Mouse (Mus musculus) left cerebral cortex, postnatal 25 days (tissue): ENCODE results near the gene Dnajc4. TPM values are rescaled to one million over a fixed set of nuclear protein-coding genes. Genes with fewer than 3 reads are reported as not detected.

Source experiments
- DNase-seq, 2 experiments: peaks; one replicate each; pipeline ENCODE4 v3.0.0; 2022; ENCODE audit warnings: low spot score in 2 of 2, mixed read lengths in 1 of 2
- intact Hi-C: fragments of 180-260 bp; cut with DNase I; formaldehyde crosslinking; loops from one replicate; pipeline ENCODE4 v1.15.1; 2025
- total RNA-seq, 2 experiments: library from RNA; stranded (reverse); gene quantifications; 2 replicates each; pipeline ENCODE4 v1.2.3; 2021

The Dnajc4 gene
- total RNA-seq, 2 experiments from 2014 or later, result 20.1 to 21.0 TPM

- intact Hi-C loops, result loop anchor here (1.0 kb wide), 3 partner anchors 10 to 29 kb away; partner anchors contain the start of genes Gpr137 and Ppp1r14b
These were observed 40.2 kb downstream of the Dnajc4 start for GRCm38 (mm10) chr19:6951994-6952711.

DNA sequence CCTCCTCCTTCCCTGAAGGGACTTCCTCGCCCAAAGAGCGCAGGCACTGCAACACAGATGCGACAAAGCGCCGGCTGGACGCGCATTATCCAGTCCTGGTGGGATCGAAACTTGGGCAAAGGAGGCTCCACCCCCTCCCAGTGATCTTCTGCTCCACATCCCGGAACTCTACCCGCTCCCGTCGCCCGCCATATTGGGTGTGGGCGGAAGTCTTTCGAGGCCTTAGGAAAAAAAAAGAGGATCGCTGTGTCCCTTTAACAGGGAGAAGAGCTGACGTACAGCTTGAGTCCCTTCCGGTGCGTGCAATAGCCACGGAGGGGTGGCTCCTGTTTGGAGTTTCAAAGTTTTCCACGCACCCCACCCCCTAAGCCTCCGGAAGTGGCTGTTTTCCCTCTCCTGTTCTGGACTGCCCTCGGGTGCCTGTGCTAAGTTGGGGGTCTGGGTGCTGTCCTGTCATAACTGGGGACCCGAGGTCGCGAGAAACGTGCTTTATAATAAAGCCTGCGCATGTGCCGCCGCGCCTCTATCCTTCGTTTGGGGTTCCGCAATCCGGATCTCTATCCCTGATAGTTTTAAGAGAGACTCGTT lies 40.9 kb downstream of the Dnajc4 start:
- intact Hi-C loops, result loop anchor here (1.0 kb wide), 3 partner anchors 9 to 28 kb away; partner anchors contain the start of genes Gpr137 and Ppp1r14b
- peak; percentile 88 to 98 for DNase-seq

More at GRCm38 (mm10) chr19:6951994-6952711, 40.2 kb downstream of the Dnajc4 start:
- DNase-seq, result peak; percentile 56 to 74

GRCm38 (mm10) chr19:6950613-6951153 lies 41.7 kb downstream of the Dnajc4 start:
- peak; percentile 45 to 77 for DNase-seq
- intact Hi-C loops, result loop anchor here (1.0 kb wide), 3 partner anchors 8 to 27 kb away; partner anchors contain the start of genes Gpr137 and Ppp1r14b

- intact Hi-C loops, result no loop called here
- no peak for DNase-seq
These were observed 42.4 kb downstream of the Dnajc4 start for GRCm38 (mm10) chr19:6949951-6950350.

- intact Hi-C loops, result no loop called here
- DNase-seq, result no peak
These were observed 42.8 kb downstream of the Dnajc4 start for GRCm38 (mm10) chr19:6949532-6949931.

DNA sequence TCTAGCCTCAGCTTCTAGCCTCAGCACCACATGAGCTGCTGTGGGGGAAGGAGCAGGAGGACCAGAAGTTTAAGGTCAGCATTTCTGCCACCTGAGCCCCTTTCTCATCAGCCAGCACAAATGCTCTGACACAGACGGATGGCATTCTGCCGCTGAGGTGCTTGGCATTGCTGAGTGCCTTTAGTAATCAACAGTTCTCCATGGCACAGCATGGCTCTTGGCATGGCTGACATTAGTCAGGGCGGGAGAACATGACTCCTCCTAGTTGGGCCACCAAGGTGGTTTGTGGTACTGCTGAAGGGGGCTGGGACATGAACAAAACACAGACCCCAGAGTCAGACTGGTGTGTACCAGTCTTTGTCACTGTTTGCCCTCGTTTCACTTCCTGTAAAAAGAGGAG lies 44.2 kb downstream of the Dnajc4 start:
- no peak for DNase-seq
- intact Hi-C loops, result no loop called here

- no peak for DNase-seq
- intact Hi-C loops, result no loop called here
These were observed 44.6 kb downstream of the Dnajc4 start for GRCm38 (mm10) chr19:6947742-6948141.

GRCm38 (mm10) chr19:6943709-6944108 lies 48.7 kb downstream of the Dnajc4 start:
- DNase-seq, result no peak
- intact Hi-C loops, result loop anchor here (5.0 kb wide), 1 partner anchor 34 kb away; the partner anchor contains the start of gene Plcb3

DNA sequence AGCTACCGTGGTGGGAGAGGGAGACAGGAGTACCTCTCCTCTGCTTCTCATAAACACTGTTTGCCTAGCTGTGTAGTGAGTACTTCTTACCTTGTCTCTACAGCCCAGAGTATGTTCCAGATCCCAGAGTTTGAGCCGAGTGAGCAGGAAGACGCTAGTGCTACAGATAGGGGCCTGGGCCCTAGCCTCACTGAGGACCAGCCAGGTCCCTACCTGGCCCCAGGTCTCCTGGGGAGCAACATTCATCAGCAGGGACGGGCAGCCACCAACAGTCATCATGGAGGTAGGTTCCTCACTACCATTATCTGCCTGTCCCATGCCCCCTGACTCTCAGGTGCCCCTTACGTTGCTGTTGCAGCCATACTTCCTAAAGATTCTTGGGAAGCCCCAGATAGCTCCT lies 49.6 kb downstream of the Dnajc4 start:
- intact Hi-C loops, result loop anchor here (1.0 to 5.0 kb wide), 2 partner anchors 9 to 35 kb away; partner anchors contain the start of gene Plcb3
- no peak for DNase-seq

GRCm38 (mm10) chr19:6942249-6942691 lies 50.1 kb downstream of the Dnajc4 start, which contains the start of gene Gpr137:
Gene Gpr137 (minus strand): TSS chr19:6942480.
- intact Hi-C loops, result loop anchor here (1.0 to 5.0 kb wide), 2 partner anchors 9 to 35 kb away; partner anchors contain the start of gene Plcb3
- peak; percentile 92 to 96 for DNase-seq

GRCm38 (mm10) chr19:6941372-6942248 lies 50.8 kb downstream of the Dnajc4 start, which contains the start of gene Bad:
Gene Bad (plus strand): TSS chr19:6941861.
- intact Hi-C loops, result loop anchor here (1.0 to 5.0 kb wide), 2 partner anchors 10 to 36 kb away; partner anchors contain the start of gene Plcb3
- peak; percentile 93 to 95 for DNase-seq

GRCm38 (mm10) chr19:6940396-6941351 lies 51.7 kb downstream of the Dnajc4 start:
- no peak for DNase-seq
- intact Hi-C loops, result loop anchor here (5.0 kb wide), 1 partner anchor 37 kb away; the partner anchor contains the start of gene Plcb3

DNA sequence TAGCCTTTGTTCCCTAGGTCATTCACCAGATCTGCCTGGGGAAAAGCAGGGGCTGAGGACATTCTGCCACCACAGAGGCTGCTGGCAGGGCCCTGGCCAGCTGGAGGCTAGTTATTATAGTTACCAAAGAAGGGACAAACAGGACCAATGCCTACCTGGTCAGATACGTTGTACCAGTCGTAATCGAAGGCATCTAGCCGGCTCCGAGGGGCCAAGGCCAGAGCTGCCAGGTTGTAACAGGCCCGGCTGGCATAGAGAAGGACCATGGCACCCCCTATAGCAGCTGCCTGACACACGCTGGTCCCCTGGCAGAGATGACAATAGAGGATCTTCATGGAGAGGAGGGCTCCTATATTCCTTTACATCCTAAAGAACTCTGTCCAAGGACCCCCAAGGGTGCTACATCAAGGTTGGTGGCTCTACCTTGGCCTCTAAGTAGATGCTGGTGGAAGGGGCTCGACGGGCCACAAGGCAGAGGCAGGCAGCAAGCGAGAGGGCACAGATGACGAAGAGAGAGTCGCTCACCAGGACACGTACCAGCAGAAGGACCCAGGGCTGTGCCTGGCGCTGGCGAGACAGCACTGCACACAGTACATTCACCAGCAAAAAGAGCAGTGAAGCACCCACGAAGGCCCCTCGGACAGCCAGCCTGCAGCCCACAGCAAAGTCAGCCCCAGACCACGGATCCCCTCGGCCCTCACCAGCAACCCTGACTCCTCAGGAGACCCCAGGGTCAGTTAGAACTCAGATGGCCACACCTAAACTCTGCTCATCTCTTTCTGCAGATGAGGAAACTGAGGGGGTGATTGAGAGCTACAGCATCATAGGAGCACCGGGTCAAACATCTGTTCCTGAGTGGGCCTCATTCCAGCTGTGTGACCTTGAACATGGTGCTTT lies 53.0 kb downstream of the Dnajc4 start:
- DNase-seq, result no peak
- intact Hi-C loops, result loop anchor here (5.0 kb wide), 1 partner anchor 38 kb away; the partner anchor contains the start of gene Plcb3
